Comparison of ENCODE assay signal across 16 mouse cellular contexts in genomic region chr9:24247557-24247956, GRCm38 (mm10).
"Had no signal": no experiment of that assay in that cellular context is flagged by ENCODE, and none has a peak within 500 bp of the region (broad histone marks: within the 10 kb centered on the region; RNA-seq: fewer than 3 reads in every experiment).

No protein-coding gene starts in this region.

- H3K9me3 ChIP-seq: midbrain, embryonic 10.5 days; midbrain, embryonic 12.5 days had no signal

- H3K4me3 ChIP-seq: midbrain, embryonic 10.5 days; midbrain, embryonic 12.5 days; myocyte had no signal

- H3K9ac ChIP-seq: lung, embryonic 14.5 days; midbrain, embryonic 12.5 days had no signal

- H3K27ac ChIP-seq: midbrain, embryonic 10.5 days; midbrain, embryonic 12.5 days had no signal

- DNase-seq: lung, adult 18-20 months; lung, embryonic 14.5 days; lung, postnatal 10 days; lung, postnatal 4 days; retina, postnatal 1 day; right cerebral cortex, adult 18-20 months; right cerebral cortex, postnatal 25 days; right cerebral cortex, postnatal 4 days; spleen, adult 18-20 months; thymus, adult 18-20 months; thymus, postnatal 14 days; thymus, postnatal 36 days had no signal

- ATAC-seq: midbrain, embryonic 16.5 days had no signal

- H3K4me1 ChIP-seq: midbrain, embryonic 10.5 days; midbrain, embryonic 12.5 days had no signal

- H3K27me3 ChIP-seq: midbrain, embryonic 12.5 days had no signal

- H3K4me2 ChIP-seq: lung, embryonic 14.5 days; midbrain, embryonic 12.5 days had no signal

- H3K36me3 ChIP-seq: midbrain, embryonic 10.5 days; midbrain, embryonic 12.5 days had no signal
